Mouse (Mus musculus) small intestine, adult 2 months (tissue): ENCODE data around the gene Nmnat2. TPM values are rescaled to one million over a fixed set of nuclear protein-coding genes. Genes with fewer than 3 reads are reported as not detected.
A peak's percentile ranks its signal among the peaks of the same experiment; 100 is the strongest.
"Not testable (repeated sequence)": the region's sequence is repeated elsewhere in the genome, so short reads cannot be mapped to it uniquely, and the experiment has no call there.

ENCODE experiments used
- H3K27ac ChIP-seq: fragments of 200-500 bp; 2 replicates; pipeline ENCODE4 v1.5.1; 2012; ENCODE audit warnings: low read depth, low read length, control low read depth, inconsistent platforms; ENCODE audit not compliant: insufficient read depth
- H3K27me3 ChIP-seq: fragments of 200-500 bp; 2 replicates; pipeline ENCODE4 v1.6.1; 2012; ENCODE audit warnings: mild to moderate bottlenecking, moderate library complexity, low read length, inconsistent platforms; ENCODE audit not compliant: control insufficient read depth, insufficient read depth
- H3K36me3 ChIP-seq: fragments of 200-500 bp; 2 replicates; pipeline ENCODE4 v1.6.1; 2012; ENCODE audit warnings: mild to moderate bottlenecking, low read length, control low read depth, inconsistent platforms; ENCODE audit not compliant: control insufficient read depth, insufficient read depth
- H3K4me1 ChIP-seq: fragments of 200-500 bp; 2 replicates; pipeline ENCODE4 v1.6.1; 2012; ENCODE audit warnings: low read length, inconsistent platforms, mixed read lengths; ENCODE audit not compliant: control insufficient read depth, insufficient read depth, insufficient read length
- H3K4me3 ChIP-seq: fragments of 200-500 bp; 2 replicates; pipeline ENCODE4 v1.5.1; 2012; ENCODE audit warnings: low read depth, mild to moderate bottlenecking, control low read depth, inconsistent platforms, low read length, moderate library complexity
- CTCF ChIP-seq: fragments of 200-500 bp; IDR thresholded peaks from 2 replicates; pipeline ENCODE4 v1.5.1; 2012; ENCODE audit warnings: low read depth, mild to moderate bottlenecking, control low read depth, inconsistent platforms, low read length, moderate library complexity, mixed read lengths; ENCODE audit not compliant: insufficient replicate concordance, insufficient read length; ENCODE audit errors: extremely low read depth
- POLR2A ChIP-seq: fragments of 200-500 bp; IDR thresholded peaks from 2 replicates; pipeline ENCODE4 v1.6.1; 2012; ENCODE audit warnings: low read depth, mild to moderate bottlenecking, control low read depth, inconsistent platforms, low read length, moderate library complexity
- WGBS: fragments of 180-500 bp; shearing (Covaris S2); methylation state at CpG from one replicate; pipeline ENCODE4 v1.1.7; 2018; 5-methylcytosine and 5-hydroxymethylcytosine counted together
- polyA plus RNA-seq: library from polyadenylated mRNA; depleted of rRNA; stranded (reverse); fragments of >200 nt; gene quantifications from 2 replicates; pipeline ENCODE4 v1.2.3, GENCODE M21; 2012

Gene Nmnat2
- polyA plus RNA-seq, 1 experiment: 0.35 TPM

- TF ChIP-seq POLR2A (no peak), CTCF (no peak)
Measured at GRCm38 (mm10) chr1:153066387-153066781, 111.6 kb downstream of the Nmnat2 start.

GRCm38 (mm10) chr1:153071563-153071962 lies 116.8 kb downstream of the Nmnat2 start:
- H3K27ac ChIP-seq: no peak overlapping the region; the same call in 1 of the 2 replicates
- no peaks in the 10 kb centered on the region; the same call in 1 of the 2 replicates for H3K4me1 ChIP-seq
- H3K27me3 ChIP-seq: no peaks in the 10 kb centered on the region
- TF ChIP-seq CTCF (no peak), POLR2A (no peak)
- no peaks in the 10 kb centered on the region for H3K36me3 ChIP-seq
- 57% methylated on average over 16 of the region's 16 CpGs for WGBS
- no peak overlapping the region for H3K4me3 ChIP-seq

More at GRCm38 (mm10) chr1:153066387-153066781, 111.6 kb downstream of the Nmnat2 start:
- no peak overlapping the region for H3K4me3 ChIP-seq
- 0 out of 2 replicates have a peak overlapping the region, but pooled peaks have one; percentile 39 for H3K27ac ChIP-seq
- no peaks in the 10 kb centered on the region for H3K27me3 ChIP-seq
- WGBS: 80% methylated on average over 4 of the region's 4 CpGs
- no peaks in the 10 kb centered on the region; the same call in 1 of the 2 replicates for H3K4me1 ChIP-seq
- no peaks in the 10 kb centered on the region for H3K36me3 ChIP-seq

DNA sequence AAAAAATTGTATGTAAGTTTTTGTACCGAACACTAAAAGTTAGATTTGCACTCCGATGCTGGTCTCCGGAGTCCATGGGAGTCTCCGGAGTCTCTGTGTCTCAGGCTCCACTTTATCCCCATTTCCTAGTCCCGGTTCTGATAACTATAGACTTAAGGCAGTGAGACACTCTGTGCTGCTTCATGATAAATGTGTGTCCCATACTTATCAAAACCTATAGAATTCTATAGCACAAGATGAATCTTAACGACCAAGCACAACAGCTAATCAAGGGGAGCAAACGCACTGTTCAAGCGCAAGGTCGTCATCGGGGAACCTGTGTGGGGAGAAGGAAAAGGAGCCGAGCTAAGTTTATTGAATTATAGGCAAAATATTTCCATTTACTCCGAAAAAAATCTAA lies 117.2 kb downstream of the Nmnat2 start:
- WGBS: 70% methylated on average over 12 of the region's 12 CpGs
- Histone ChIP-seq H3K27ac (no peak overlapping the region; the same call in 1 of the 2 replicates), H3K36me3 (no peaks in the 10 kb centered on the region), H3K4me3 (no peak overlapping the region), H3K4me1 (no peaks in the 10 kb centered on the region; the same call in 1 of the 2 replicates), H3K27me3 (no peaks in the 10 kb centered on the region)
- TF ChIP-seq CTCF (no peak), POLR2A (no peak)

GRCm38 (mm10) chr1:153072711-153073110 lies 117.9 kb downstream of the Nmnat2 start:
- H3K27ac ChIP-seq: no peak overlapping the region
- no peak overlapping the region for H3K4me3 ChIP-seq
- no peak for TF ChIP-seq CTCF
- TF ChIP-seq POLR2A: no peak
- H3K27me3 ChIP-seq: no peaks in the 10 kb centered on the region
- 78% methylated on average over 10 of the region's 10 CpGs for WGBS
- H3K4me1 ChIP-seq: no peaks in the 10 kb centered on the region; the same call in 1 of the 2 replicates
- H3K36me3 ChIP-seq: no peaks in the 10 kb centered on the region

GRCm38 (mm10) chr1:153073441-153073840 lies 118.6 kb downstream of the Nmnat2 start:
- H3K27ac ChIP-seq: no peak overlapping the region
- H3K27me3 ChIP-seq: no peaks in the 10 kb centered on the region
- H3K36me3 ChIP-seq: no peaks in the 10 kb centered on the region
- no peak overlapping the region for H3K4me3 ChIP-seq
- WGBS: 20% methylated on average over 9 of the region's 9 CpGs
- TF ChIP-seq POLR2A: no peak
- TF ChIP-seq CTCF: no peak
- no peaks in the 10 kb centered on the region; the same call in 1 of the 2 replicates for H3K4me1 ChIP-seq

GRCm38 (mm10) chr1:153075087-153075736 lies 120.4 kb downstream of the Nmnat2 start:
- no peaks in the 10 kb centered on the region for H3K27me3 ChIP-seq
- no peak overlapping the region for H3K4me3 ChIP-seq
- H3K4me1 ChIP-seq: no peaks in the 10 kb centered on the region; the same call in 1 of the 2 replicates
- TF ChIP-seq POLR2A: no peak
- TF ChIP-seq CTCF: no peak
- no peak overlapping the region for H3K27ac ChIP-seq
- H3K36me3 ChIP-seq: no peaks in the 10 kb centered on the region
- WGBS: 93% methylated on average over 3 of the region's 3 CpGs

GRCm38 (mm10) chr1:153075955-153076354 lies 121.2 kb downstream of the Nmnat2 start:
- H3K27me3 ChIP-seq: no peaks in the 10 kb centered on the region
- H3K36me3 ChIP-seq: no peaks in the 10 kb centered on the region
- no peak for TF ChIP-seq CTCF
- no peak for TF ChIP-seq POLR2A
- H3K4me3 ChIP-seq: no peak overlapping the region
- no peak overlapping the region for H3K27ac ChIP-seq
- H3K4me1 ChIP-seq: no peaks in the 10 kb centered on the region; the same call in 1 of the 2 replicates
- WGBS: 48% methylated on average over 6 of the region's 6 CpGs

- not testable (repeated sequence) for H3K4me3 ChIP-seq, H3K27me3 ChIP-seq, H3K4me1 ChIP-seq, H3K36me3 ChIP-seq, H3K27ac ChIP-seq
- 85% methylated on average over 11 of the region's 14 CpGs for WGBS
Measured at GRCm38 (mm10) chr1:153083233-153083632, 128.4 kb downstream of the Nmnat2 start.
